Mouse (Mus musculus) heart, embryonic 13.5 days (tissue): ENCODE measurements around the gene 4931429L15Rik. TPM values are rescaled to one million over a fixed set of nuclear protein-coding genes. Genes with fewer than 3 reads are reported as not detected.

Experiments
- ATAC-seq: fragments of 200-750 bp; cut with Nextera tagmentation; 2 replicates; pipeline ENCODE4 v1.8.0; 2017; ENCODE audit warnings: moderate TSS enrichment; ENCODE audit not compliant: insufficient number of reproducible peaks, low FRiP score, low TSS enrichment; ENCODE audit errors: extremely low read depth
- H3K27ac ChIP-seq: fragments of 300-500 bp; sonication (generic); replicated peaks from 2 replicates; pipeline ENCODE4 v1.5.1; 2015; ENCODE audit warnings: moderate library complexity, mild to moderate bottlenecking, inconsistent platforms
- H3K27me3 ChIP-seq: fragments of 300-500 bp; sonication (generic); replicated peaks from 2 replicates; pipeline ENCODE4 v1.6.1; 2015; ENCODE audit warnings: mild to moderate bottlenecking, inconsistent platforms
- H3K36me3 ChIP-seq: fragments of 300-500 bp; sonication (generic); 2 replicates; pipeline ENCODE4 v1.6.1; 2015; ENCODE audit warnings: mild to moderate bottlenecking, inconsistent platforms
- H3K4me1 ChIP-seq: fragments of 300-500 bp; sonication (generic); 2 replicates; pipeline ENCODE4 v1.6.1; 2015; ENCODE audit warnings: inconsistent platforms
- H3K4me2 ChIP-seq: fragments of 300-500 bp; sonication (generic); 2 replicates; pipeline ENCODE4 v1.6.1; 2015; ENCODE audit warnings: inconsistent platforms, mild to moderate bottlenecking, moderate library complexity
- H3K4me3 ChIP-seq: fragments of 300-500 bp; sonication (generic); 2 replicates; pipeline ENCODE4 v1.5.1; 2015; ENCODE audit warnings: moderate library complexity, mild to moderate bottlenecking, inconsistent platforms
- H3K9ac ChIP-seq: fragments of 300-500 bp; sonication (generic); 2 replicates; pipeline ENCODE4 v1.6.1; 2015; ENCODE audit warnings: inconsistent platforms, mild to moderate bottlenecking, moderate library complexity
- H3K9me3 ChIP-seq: fragments of 300-500 bp; sonication (generic); 2 replicates; pipeline ENCODE4 v1.6.1; 2016; ENCODE audit warnings: inconsistent platforms
- WGBS: fragments of 180-500 bp; shearing (Covaris S2); methylation state at CpG from one replicate; pipeline ENCODE4 v1.1.7; 2015; ENCODE audit warnings: mixed read lengths; 5-methylcytosine and 5-hydroxymethylcytosine counted together
- polyA plus RNA-seq: library from polyadenylated mRNA; unstranded; fragments of >200 nt; fragmentation: Nextera tagmentation; extraction: Ambion mirVana; gene quantifications from 2 replicates; pipeline ENCODE4 v1.2.1, GENCODE M21; 2015

Gene 4931429L15Rik
- polyA plus RNA-seq, 1 experiment from 2014 or later = not detected

DNA sequence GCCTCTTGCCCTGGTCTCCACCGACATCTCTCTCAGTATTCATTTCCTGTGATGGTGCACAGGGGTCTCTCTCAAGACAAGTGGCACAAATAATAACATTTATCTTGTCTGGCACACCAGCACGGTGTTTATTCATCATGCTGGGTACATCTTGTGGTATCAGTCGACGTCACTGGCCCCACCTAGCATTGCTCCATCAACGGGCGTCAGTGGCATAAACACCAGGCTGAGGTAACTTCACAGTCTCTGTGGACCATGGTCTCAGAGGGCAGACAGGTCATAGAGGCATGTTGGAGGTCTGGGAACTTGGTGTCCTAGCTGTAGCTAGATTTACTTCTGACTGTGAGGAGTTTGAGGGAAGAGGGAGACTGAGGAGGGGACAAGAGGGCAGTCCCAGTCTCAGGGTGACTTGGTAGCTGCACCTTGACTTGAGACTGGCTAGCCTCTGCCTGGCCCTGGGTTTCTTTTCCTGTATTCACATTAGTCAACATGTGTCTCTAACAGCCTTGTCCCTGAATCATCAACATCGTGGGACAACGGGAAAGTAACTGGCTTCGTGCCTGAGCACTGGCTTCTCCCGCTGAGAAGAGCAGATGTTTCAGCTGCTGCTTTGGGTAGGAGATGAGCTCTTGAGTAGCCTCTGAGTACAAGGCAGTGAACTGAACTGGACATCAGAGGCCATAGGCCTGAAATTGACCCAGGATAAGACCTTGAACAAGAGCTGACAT, 63.0 kb downstream of the 4931429L15Rik start:
- Histone ChIP-seq H3K27ac (no peak overlapping the region; the same call in 1 of the 2 replicates), H3K9ac (no peak overlapping the region)
- 78% methylated on average over 10 of the region's 10 CpGs for WGBS

DNA sequence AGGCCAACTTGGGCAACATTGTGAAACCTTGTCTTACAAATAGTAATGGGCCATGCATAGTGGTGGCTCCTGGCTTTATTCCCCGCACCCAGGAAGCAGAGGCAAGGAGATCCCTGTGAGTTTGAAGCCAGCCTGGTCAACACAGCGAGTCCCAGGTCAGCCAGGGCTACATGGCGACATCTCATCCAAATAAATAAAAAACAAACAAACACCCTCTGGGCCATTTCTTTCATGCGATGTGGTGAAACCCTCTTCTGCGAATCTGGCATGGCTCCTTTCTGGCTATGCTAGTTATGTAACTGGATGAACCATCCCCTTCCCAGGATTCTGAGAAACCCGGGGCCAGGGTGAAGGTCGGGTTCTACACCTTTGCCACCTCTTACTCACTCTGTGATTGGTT, 63.6 kb downstream of the 4931429L15Rik start:
- no peak overlapping the region for H3K4me2 ChIP-seq
- WGBS = 78% methylated on average over 7 of the region's 7 CpGs

More for the DNA sequence above, 63.0 kb downstream of the 4931429L15Rik start:
- H3K27me3 ChIP-seq = no peaks in the 10 kb centered on the region
- no peaks in the 10 kb centered on the region for H3K9me3 ChIP-seq
- H3K4me1 ChIP-seq = no peaks in the 10 kb centered on the region
- H3K4me2 ChIP-seq = no peak overlapping the region
- no peak overlapping the region for H3K4me3 ChIP-seq
- no peaks in the 10 kb centered on the region for H3K36me3 ChIP-seq
- ATAC-seq = no peak

More for the DNA sequence above, 63.6 kb downstream of the 4931429L15Rik start:
- ATAC-seq = no peak
- Histone ChIP-seq H3K9ac (no peak overlapping the region), H3K4me3 (no peak overlapping the region), H3K27me3 (no peaks in the 10 kb centered on the region), H3K4me1 (no peaks in the 10 kb centered on the region), H3K9me3 (no peaks in the 10 kb centered on the region), H3K36me3 (no peaks in the 10 kb centered on the region), H3K27ac (no peak overlapping the region)

Other genes with a start within 250 kb of the 4931429L15Rik start
- gene Apoa1, start 91.4 kb downstream of the 4931429L15Rik start, polyA plus RNA-seq = 11.2 and 68.6 TPM in 2 replicates
- not detected in 2 replicates for gene Apoc3, start 84.3 kb downstream of the 4931429L15Rik start, polyA plus RNA-seq
- not detected in 2 replicates for gene Apoa4, start 79.3 kb downstream of the 4931429L15Rik start, polyA plus RNA-seq
- gene Apoa5, start 51.4 kb downstream of the 4931429L15Rik start, polyA plus RNA-seq = not detected in 2 replicates
- gene Zpr1, start 46.9 kb downstream of the 4931429L15Rik start, polyA plus RNA-seq = 33.4 and 36.2 TPM in 2 replicates
- gene Bud13, start 37.0 kb downstream of the 4931429L15Rik start, polyA plus RNA-seq = 14.3 and 15.4 TPM in 2 replicates